Mouse (Mus musculus): ENCODE measurements around the gene Lrrfip1.

GRCm38 (mm10) chr1:91008746-91009145, 10.2 kb downstream of the Lrrfip1 start:
- no peak for TF ChIP-seq FOSL1 (IDR thresholded peaks at IDR 0.05; ENCODE audit: insufficient read depth, low read length, poor library complexity, severe bottlenecking)
- no peak for TF ChIP-seq MYOG (IDR thresholded peaks at IDR 0.05; ENCODE audit: control insufficient read depth, extremely low read depth, insufficient read length)
- no peak for TF ChIP-seq CTCF (IDR thresholded peaks at IDR 0.05; ENCODE audit: control insufficient read depth, insufficient read depth, insufficient read length)
- TF ChIP-seq CEBPB (IDR thresholded peaks at IDR 0.05; ENCODE audit: low read depth): no peak
- TF ChIP-seq MAX (IDR thresholded peaks at IDR 0.05): no peak
- no peak for TF ChIP-seq USF1 (IDR thresholded peaks at IDR 0.05; ENCODE audit: low read depth)

Data from C2C12 (cell line).